Mouse (Mus musculus) heart, postnatal 10 days (tissue): ENCODE measurements around the gene Ddc. TPM values are rescaled to one million over a fixed set of nuclear protein-coding genes. Genes with fewer than 3 reads are reported as not detected.

Experiments used
- DNase-seq, 2 experiments: peaks; one replicate each; pipeline ENCODE4 v3.0.0; 2021
- intact Hi-C: fragments of 180-260 bp; cut with DNase I; formaldehyde crosslinking; loops from one replicate; pipeline ENCODE4 v1.15.1; 2025
- total RNA-seq, 2 experiments: library from RNA; stranded (reverse); gene quantifications; 2 replicates each; pipeline ENCODE4 v1.2.3; 2021

Ddc gene
- total RNA-seq, 2 experiments from 2014 or later = 11.0 to 11.9 TPM

DNA sequence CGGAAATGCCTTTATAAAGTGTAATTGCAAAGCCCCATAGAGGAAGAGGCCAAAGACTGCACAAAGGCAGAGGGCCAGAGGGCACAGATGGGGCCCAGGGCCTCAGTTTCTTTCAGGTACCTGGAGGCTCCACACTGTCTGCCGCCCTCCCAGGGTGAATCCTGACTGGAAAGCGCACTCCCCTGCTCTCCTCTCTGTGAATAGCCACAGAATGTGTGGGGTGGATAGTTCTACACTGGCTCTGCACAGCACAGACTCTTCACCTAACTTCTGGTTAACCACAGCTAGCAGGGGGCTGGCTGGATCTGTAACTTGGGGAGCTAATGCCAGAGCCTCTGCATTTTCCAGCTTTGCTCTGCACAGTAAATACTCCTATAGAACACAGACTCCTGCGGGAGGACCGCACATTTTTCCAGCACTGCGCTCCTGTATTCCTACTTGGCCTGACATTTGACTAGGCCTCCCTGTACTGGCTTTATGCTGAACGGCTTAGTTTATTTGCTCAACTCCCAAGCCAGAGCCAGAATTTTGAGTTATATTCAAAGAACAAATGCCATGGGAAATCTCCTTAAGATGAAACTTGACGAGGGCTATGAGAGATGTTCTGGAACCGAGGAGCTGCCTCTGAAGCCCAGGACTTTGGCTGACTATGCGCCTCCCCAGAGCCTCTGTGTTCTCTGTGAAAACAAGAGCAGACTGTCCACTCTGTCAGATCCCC lies 18.8 kb downstream of the Ddc start:
- DNase-seq = peak; percentile 43 to 49
- intact Hi-C loops = loop anchor here (5.0 kb wide), 1 partner anchor 48 kb away; no protein-coding TSS in a partner anchor

GRCm38 (mm10) chr11:11878278-11878980 lies 19.5 kb downstream of the Ddc start:
- DNase-seq = peak; percentile 57 to 64
- intact Hi-C loops = loop anchor here (5.0 kb wide), 1 partner anchor 49 kb away; no protein-coding TSS in a partner anchor

- no peak for DNase-seq
- intact Hi-C loops = loop anchor here (2.0 to 5.0 kb wide), 2 partner anchors 33 to 49 kb away; no protein-coding TSS in a partner anchor
Measured at GRCm38 (mm10) chr11:11877891-11878277, 20.1 kb downstream of the Ddc start.

- no peak for DNase-seq
- intact Hi-C loops = loop anchor here (2.0 to 5.0 kb wide), 2 partner anchors 32 to 51 kb away; no protein-coding TSS in a partner anchor
Measured at GRCm38 (mm10) chr11:11876366-11876765, 21.6 kb downstream of the Ddc start.

- DNase-seq = peak; percentile 64 to 69
- intact Hi-C loops = loop anchor here (5.0 kb wide), 1 partner anchor 52 kb away; no protein-coding TSS in a partner anchor
Measured at GRCm38 (mm10) chr11:11875230-11875629, 22.7 kb downstream of the Ddc start.

DNA sequence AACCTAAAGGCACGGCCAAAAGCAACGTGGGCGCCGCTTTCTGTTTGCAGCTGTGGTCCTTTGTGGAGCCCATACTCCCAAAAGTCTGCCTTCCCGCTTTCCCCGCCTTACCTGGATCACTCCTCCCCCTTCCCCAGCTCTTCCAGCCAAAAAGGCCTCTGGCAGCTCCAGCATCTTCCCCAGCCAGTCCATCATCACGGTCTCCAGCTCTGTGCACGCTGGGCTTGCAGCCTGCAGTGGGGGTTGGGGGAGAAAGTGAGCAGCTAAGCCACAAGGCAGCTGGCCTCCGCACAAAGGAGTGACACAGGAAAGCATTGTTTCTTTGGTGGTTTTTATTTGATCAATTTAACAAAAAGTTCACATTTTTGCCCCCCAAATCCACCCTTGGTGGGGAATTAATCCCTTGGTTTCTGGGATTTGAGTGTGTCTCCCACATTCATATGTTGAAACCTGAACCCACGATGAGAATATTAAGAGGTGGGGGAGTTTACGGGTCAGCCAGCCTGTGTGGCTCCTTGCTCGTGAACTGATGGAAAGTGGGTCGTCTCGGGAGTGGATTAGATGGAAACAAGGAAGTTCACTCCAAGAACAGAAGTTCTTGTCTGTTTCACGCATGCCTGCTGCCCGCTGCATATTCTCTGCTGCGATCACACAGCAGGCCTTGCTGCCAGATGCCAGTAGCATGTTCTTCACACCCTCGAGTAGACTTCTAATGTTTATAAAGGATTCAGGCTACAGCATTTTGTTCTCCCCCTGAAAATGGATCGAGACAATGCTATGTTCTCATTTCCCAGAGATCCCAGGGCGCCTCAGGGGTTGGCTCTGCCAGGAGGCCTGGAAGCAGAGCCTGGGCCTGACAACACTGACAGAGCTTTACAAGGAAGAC lies 24.7 kb downstream of the Ddc start:
- intact Hi-C loops = no loop called here
- peak; percentile 79 to 81 for DNase-seq

DNA sequence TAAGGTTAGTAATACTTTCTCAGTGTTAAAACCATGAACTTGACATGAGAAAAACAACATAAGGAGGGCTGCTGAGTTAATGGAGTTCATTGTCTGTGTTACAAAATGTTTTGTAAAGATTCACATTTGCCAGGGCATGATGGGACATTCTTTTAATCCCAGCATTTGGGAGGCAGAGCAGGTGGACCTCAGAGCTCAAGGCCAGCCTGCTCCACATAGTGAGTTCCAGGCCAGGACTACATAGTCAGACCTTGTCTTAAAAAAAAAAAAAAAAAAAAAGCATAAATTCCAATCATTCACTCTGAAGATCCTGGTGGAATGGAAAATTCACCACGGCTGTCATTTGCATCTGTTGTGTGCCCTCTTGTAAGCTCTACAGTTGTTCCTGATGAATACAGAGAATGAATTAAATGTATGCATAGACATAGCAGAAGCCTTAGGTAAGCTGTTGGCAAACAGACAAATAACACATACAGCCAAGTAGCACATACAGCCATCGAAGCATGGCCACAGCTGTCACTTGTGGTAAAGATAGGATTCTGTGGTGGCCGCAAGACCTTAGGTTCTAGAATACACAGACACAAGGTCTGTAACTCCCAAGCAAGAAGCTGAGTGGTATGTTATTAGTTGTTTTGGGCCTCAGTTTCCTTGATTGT lies 25.7 kb downstream of the Ddc start:
- intact Hi-C loops = no loop called here
- DNase-seq = no peak

GRCm38 (mm10) chr11:11871197-11871813 lies 26.6 kb downstream of the Ddc start:
- intact Hi-C loops = no loop called here
- DNase-seq = peak; percentile 43 to 48

- intact Hi-C loops = no loop called here
- no peak for DNase-seq
Measured at GRCm38 (mm10) chr11:11867971-11868481, 29.9 kb downstream of the Ddc start.

- intact Hi-C loops = no loop called here
- no peak for DNase-seq
Measured at GRCm38 (mm10) chr11:11866696-11867095, 31.2 kb downstream of the Ddc start.

DNA sequence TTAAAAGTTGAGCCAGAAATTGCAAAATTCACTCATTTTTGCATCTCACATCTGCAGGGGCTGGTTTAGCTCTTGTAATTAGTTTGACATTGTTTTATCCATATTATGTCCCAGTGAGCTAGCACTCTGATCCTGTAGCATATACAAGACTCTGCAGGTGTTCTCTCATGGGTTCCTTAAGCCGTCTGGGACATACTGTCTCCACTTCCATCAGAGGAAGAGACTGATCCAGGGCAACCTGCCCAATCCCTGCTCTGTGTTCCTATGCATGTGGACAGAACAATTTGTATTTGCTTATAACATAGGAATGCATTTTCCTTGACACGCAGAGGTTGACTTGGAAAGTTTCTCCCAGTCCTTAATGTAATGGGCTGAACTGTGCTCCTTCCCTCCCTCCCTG lies 32.8 kb downstream of the Ddc start:
- intact Hi-C loops = no loop called here
- DNase-seq = no peak

DNA sequence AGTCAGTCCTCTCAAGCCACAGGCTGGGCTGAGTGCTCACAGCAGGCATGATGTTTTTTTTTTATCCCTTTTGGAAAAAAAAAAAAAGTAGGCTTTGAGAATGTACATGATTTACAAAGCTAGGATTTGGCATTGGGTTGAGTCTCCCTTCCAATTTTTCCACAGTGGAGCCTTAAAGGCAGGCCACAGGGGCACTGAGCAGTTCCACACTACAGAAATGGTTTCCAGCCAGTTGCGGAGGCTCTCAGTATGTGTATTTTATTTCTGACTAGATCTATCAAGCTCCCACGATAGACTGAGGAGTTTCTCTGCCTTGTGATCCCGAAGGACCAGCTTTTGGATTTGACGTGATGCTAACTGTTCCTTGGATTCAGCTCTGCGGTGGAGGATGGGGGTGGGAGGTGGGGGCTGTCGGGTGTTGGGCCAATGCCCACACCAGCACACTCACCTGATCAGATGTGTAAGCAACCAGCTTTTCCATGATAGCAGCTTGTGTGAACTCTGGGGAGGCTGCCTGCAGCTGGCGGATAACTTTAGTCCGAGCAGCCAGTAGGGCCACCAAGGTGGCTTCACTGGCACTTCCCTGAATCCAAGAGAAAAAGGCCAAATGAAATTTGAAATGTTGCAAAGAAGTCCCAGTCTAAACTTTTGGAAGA lies 33.4 kb downstream of the Ddc start:
- intact Hi-C loops = no loop called here
- DNase-seq = no peak

DNA sequence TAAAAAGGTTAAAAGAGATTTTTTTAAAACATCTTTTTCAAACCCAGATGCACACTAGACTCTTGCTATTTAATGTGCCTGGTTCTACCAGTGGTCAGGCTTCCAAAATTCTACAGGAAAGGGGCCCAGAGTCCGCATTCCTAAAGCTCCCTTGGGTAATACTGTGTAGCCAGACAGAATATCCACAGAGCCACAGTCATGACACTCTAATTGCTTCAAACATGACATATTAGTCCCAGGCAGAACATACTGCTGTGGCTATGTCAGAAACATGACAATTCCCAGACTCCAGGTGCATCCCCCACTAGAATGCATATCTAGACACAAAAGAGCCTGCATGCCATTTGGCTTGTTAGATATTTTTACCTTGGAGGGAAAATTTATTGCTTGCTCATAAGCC lies 35.4 kb downstream of the Ddc start:
- no peak for DNase-seq
- intact Hi-C loops = no loop called here

DNA sequence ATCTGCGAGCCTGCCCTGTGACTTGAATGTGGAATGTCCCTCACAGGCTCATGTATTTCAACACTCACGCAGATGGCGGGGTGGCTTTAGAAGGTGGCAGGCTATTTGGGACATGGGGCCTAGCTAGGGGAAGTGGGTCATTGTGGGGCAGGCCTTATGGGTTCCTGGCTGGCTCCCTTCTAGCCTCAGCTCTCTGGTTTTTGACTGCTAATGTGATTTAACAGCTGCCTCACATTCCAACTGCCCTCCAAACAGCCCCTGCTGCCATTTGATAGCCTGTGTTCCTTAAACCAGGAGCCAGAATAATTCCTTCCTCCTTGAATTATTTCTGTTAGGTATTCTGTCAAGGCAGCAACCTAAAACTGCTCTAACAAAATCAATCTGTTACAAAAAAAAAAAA lies 41.0 kb downstream of the Ddc start:
- intact Hi-C loops = no loop called here
- no peak for DNase-seq

DNA sequence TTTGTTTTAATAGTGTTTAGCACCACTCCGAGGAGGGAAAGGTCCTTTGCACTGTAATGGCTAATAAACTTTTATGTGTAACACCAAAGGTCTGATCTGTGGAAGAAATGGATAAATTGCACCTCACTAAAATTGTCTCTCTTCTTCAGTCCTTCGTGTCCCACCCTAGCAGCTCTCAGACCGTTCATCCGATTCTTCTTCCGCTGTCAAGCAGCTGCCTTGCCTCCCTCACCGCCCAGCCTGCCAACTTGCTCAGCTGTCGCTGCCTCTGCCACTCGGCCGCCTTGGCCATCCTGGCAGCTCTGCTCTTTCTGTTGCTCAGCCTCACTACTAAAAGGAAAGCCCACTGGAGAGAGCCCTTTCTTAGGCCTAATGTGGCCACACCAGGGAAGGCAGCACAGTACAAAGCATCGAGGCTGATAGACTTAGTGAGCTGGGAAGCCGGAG lies 42.2 kb downstream of the Ddc start:
- no peak for DNase-seq
- intact Hi-C loops = no loop called here

DNA sequence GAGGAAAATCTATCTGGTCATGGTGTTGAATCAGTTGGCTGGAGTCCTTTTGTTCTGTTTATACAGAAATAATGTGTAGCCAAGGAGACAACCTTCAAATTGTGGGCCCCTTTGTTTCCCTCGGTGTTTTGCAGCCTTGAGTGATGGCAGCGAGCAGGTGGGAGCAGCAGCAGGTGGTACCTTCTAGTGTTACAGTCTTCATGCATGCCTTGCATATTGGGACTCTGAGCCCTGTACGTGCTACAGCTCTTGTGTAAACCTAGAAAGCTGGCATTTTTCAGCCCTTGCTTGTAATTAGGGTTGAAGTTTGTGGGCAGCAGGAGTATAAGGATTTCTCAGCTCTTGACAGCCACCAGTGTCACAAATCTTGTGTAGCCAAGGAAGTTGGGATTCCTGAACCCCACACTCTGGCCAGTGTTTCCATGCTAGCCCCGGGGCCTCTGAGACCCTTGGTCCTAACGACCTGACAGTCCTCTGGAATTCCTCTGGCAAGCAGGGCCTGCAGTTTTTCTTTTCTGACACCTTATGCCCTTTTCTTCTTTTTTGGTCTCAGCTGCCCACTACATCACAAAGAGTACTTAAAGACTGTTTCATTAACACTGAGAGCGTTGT lies 42.8 kb downstream of the Ddc start:
- intact Hi-C loops = no loop called here

DNA sequence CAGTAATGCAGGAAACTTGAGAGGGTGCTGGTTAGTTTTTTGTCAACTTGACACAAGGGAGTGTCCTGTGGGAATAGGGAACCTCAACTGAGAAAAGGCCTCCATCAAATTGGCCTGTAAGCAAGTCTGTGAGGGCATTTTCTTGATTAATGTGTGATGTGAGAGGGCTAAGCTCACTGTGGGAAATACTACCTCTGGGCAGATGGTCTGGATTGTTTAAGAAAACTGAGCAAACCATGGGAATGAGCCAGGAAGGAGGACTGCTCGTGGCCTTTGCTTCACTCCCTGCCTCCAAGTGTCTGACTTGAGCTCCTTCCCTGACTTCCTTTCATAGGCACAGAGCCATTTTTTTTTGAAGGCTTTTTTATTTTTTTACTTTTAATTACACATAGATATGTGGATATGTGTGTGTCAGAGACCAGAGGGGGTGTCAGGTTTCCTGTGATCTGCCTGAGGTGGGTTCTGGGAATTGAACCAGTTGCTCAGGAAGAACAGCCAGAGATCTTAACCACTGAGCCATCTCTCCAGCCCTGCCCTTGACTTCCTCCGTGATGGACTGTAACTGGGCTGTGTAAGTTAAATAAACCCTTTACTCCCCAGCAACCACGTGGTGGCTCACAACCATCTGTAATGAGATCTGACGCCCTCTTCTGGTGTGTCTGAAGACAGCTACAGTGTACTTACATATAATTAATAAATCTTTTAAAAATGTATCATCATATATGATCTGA lies 44.0 kb downstream of the Ddc start:
- intact Hi-C loops = no loop called here

More for the DNA sequence above, 42.8 kb downstream of the Ddc start:
- DNase-seq = no peak

GRCm38 (mm10) chr11:11851957-11852505 lies 45.9 kb downstream of the Ddc start:
- DNase-seq = no peak
- intact Hi-C loops = no loop called here

More for the DNA sequence above, 44.0 kb downstream of the Ddc start:
- DNase-seq = no peak
